Mouse (Mus musculus) limb, embryonic 11.5 days (tissue): Measurements from ENCODE around the gene Bod1. TPM values are rescaled to one million over a fixed set of nuclear protein-coding genes. Genes with fewer than 3 reads are reported as not detected.

ENCODE experiments used
- ATAC-seq: fragments of 200-750 bp; cut with Nextera tagmentation; 2 replicates; pipeline ENCODE4 v1.8.0; 2017; ENCODE audit warnings: low read depth; ENCODE audit not compliant: insufficient number of reproducible peaks, low FRiP score, low TSS enrichment
- DNase-seq: peaks from one replicate; pipeline ENCODE4 v3.0.0-alpha.2; 2015; ENCODE audit warnings: low spot score
- H3K27ac ChIP-seq: fragments of 300-500 bp; sonication (generic); replicated peaks from 2 replicates; pipeline ENCODE4 v1.5.1; 2014; ENCODE audit warnings: low read depth, mild to moderate bottlenecking, low read length
- H3K27me3 ChIP-seq: fragments of 300-500 bp; sonication (generic); 2 replicates; pipeline ENCODE4 v1.6.1; 2014; ENCODE audit warnings: mild to moderate bottlenecking, low read length, mixed read lengths; ENCODE audit not compliant: control insufficient read depth, insufficient read depth
- H3K36me3 ChIP-seq: fragments of 300-500 bp; sonication (generic); 2 replicates; pipeline ENCODE4 v1.6.1; 2014; ENCODE audit warnings: mild to moderate bottlenecking, low read length, moderate library complexity, mixed read lengths; ENCODE audit not compliant: control insufficient read depth, insufficient read depth
- H3K4me1 ChIP-seq: fragments of 300-500 bp; sonication (generic); 2 replicates; pipeline ENCODE4 v1.6.1; 2014; ENCODE audit warnings: low read length, mixed read lengths; ENCODE audit not compliant: control insufficient read depth, insufficient read depth
- H3K4me2 ChIP-seq: fragments of 300-500 bp; sonication (generic); 2 replicates; pipeline ENCODE4 v1.6.1; 2014; ENCODE audit warnings: low read depth, mild to moderate bottlenecking, moderate library complexity; ENCODE audit not compliant: severe bottlenecking
- H3K4me3 ChIP-seq: fragments of 300-500 bp; sonication (generic); 2 replicates; pipeline ENCODE4 v1.5.1; 2014; ENCODE audit warnings: low read depth, low read length
- H3K9ac ChIP-seq: fragments of 300-500 bp; sonication (generic); 2 replicates; pipeline ENCODE4 v1.6.1; 2014; ENCODE audit warnings: mild to moderate bottlenecking, low read length
- H3K9me3 ChIP-seq: fragments of 300-500 bp; sonication (generic); 2 replicates; pipeline ENCODE4 v1.6.1; 2016; ENCODE audit warnings: low read length; ENCODE audit not compliant: control insufficient read depth
- WGBS: fragments of 180-500 bp; shearing (Covaris S2); extraction: QIAGEN DNeasy Blood & Tissue Kit; methylation state at CpG from one replicate; pipeline ENCODE4 v1.1.7; 2014; 5-methylcytosine and 5-hydroxymethylcytosine counted together
- polyA plus RNA-seq: library from polyadenylated mRNA; unstranded; fragments of >200 nt; fragmentation: Nextera tagmentation; extraction: Ambion mirVana; gene quantifications from 2 replicates; pipeline ENCODE4 v1.2.1, GENCODE M21; 2014

The Bod1 gene
- polyA plus RNA-seq, 1 experiment from 2014 or later, result 128 TPM

GRCm38 (mm10) chr11:31640187-31640586, 31.5 kb downstream of the Bod1 start:
- 76% methylated on average over 5 of the region's 5 CpGs for WGBS
- no peak for ATAC-seq
- no peak overlapping the region for H3K9ac ChIP-seq
- H3K9me3 ChIP-seq, result no peaks in the 10 kb centered on the region
- no peaks in the 10 kb centered on the region for H3K4me1 ChIP-seq
- no peaks in the 10 kb centered on the region for H3K36me3 ChIP-seq
- no peak overlapping the region for H3K4me2 ChIP-seq
- H3K27me3 ChIP-seq, result no peaks in the 10 kb centered on the region
- DNase-seq, result no peak
- no peak overlapping the region for H3K4me3 ChIP-seq
- no peak overlapping the region for H3K27ac ChIP-seq

GRCm38 (mm10) chr11:31637788-31638373, 33.8 kb downstream of the Bod1 start:
- H3K4me1 ChIP-seq, result no peaks in the 10 kb centered on the region
- H3K4me2 ChIP-seq, result no peak overlapping the region
- peak; percentile 88 for DNase-seq
- peak; percentile 55; the same call in 1 of the 2 replicates for ATAC-seq
- no peaks in the 10 kb centered on the region for H3K36me3 ChIP-seq
- no peak overlapping the region for H3K27ac ChIP-seq
- H3K9me3 ChIP-seq, result no peaks in the 10 kb centered on the region
- H3K27me3 ChIP-seq, result no peaks in the 10 kb centered on the region
- WGBS, result 28% methylated on average over 10 of the region's 10 CpGs
- H3K4me3 ChIP-seq, result no peak overlapping the region
- H3K9ac ChIP-seq, result no peak overlapping the region

GRCm38 (mm10) chr11:31628700-31629099, 43.0 kb downstream of the Bod1 start:
- no peaks in the 10 kb centered on the region for H3K36me3 ChIP-seq
- H3K27ac ChIP-seq, result no peak overlapping the region
- no peak overlapping the region for H3K4me2 ChIP-seq
- 88% methylated on average over 5 of the region's 5 CpGs for WGBS
- H3K4me1 ChIP-seq, result no peaks in the 10 kb centered on the region
- no peaks in the 10 kb centered on the region for H3K9me3 ChIP-seq
- no peak overlapping the region for H3K9ac ChIP-seq
- H3K27me3 ChIP-seq, result no peaks in the 10 kb centered on the region
- DNase-seq, result no peak
- ATAC-seq, result no peak
- H3K4me3 ChIP-seq, result no peak overlapping the region

- H3K9ac ChIP-seq, result no peak overlapping the region
- H3K4me2 ChIP-seq, result no peak overlapping the region
- H3K9me3 ChIP-seq, result no peaks in the 10 kb centered on the region
- H3K27ac ChIP-seq, result no peak overlapping the region
- DNase-seq (no peak), ATAC-seq (no peak)
- no peaks in the 10 kb centered on the region for H3K4me1 ChIP-seq
- 59% methylated on average over 2 of the region's 2 CpGs for WGBS
- H3K36me3 ChIP-seq, result no peaks in the 10 kb centered on the region
- no peak overlapping the region for H3K4me3 ChIP-seq
- H3K27me3 ChIP-seq, result no peaks in the 10 kb centered on the region
These were observed 50.9 kb downstream of the Bod1 start for GRCm38 (mm10) chr11:31620796-31621195.

GRCm38 (mm10) chr11:31617797-31618196, 53.9 kb downstream of the Bod1 start:
- Histone ChIP-seq H3K9me3 (no peaks in the 10 kb centered on the region), H3K27me3 (no peaks in the 10 kb centered on the region), H3K27ac (no peak overlapping the region), H3K36me3 (no peaks in the 10 kb centered on the region), H3K4me3 (no peak overlapping the region), H3K4me1 (no peaks in the 10 kb centered on the region), H3K4me2 (no peak overlapping the region), H3K9ac (no peak overlapping the region)
- WGBS, result 83% methylated on average over 3 of the region's 3 CpGs
- ATAC-seq, result no peak
- no peak for DNase-seq

- Histone ChIP-seq H3K27ac (no peak overlapping the region), H3K9me3 (no peaks in the 10 kb centered on the region), H3K4me2 (no peak overlapping the region), H3K4me3 (no peak overlapping the region), H3K36me3 (no peaks in the 10 kb centered on the region), H3K9ac (no peak overlapping the region), H3K4me1 (no peaks in the 10 kb centered on the region), H3K27me3 (no peaks in the 10 kb centered on the region)
- ATAC-seq, result no peak
- 46% methylated on average over 3 of the region's 3 CpGs for whole genome bisulfite sequencing
- no peak for DNase-seq
These were observed 54.4 kb downstream of the Bod1 start for GRCm38 (mm10) chr11:31617236-31617635.

GRCm38 (mm10) chr11:31616722-31617121, 55.0 kb downstream of the Bod1 start:
- no peaks in the 10 kb centered on the region for H3K27me3 ChIP-seq
- no peaks in the 10 kb centered on the region for H3K36me3 ChIP-seq
- H3K9ac ChIP-seq, result no peak overlapping the region
- no peak for DNase-seq
- no peak overlapping the region for H3K27ac ChIP-seq
- H3K4me1 ChIP-seq, result no peaks in the 10 kb centered on the region
- no peak for ATAC-seq
- WGBS, result 62% methylated on average over 4 of the region's 4 CpGs
- H3K4me3 ChIP-seq, result no peak overlapping the region
- H3K9me3 ChIP-seq, result no peaks in the 10 kb centered on the region
- H3K4me2 ChIP-seq, result no peak overlapping the region

Other genes starting within 250 kb of the Bod1 start
- 3.6 and 3.8 TPM in 2 replicates for gene Cpeb4, start 200.3 kb upstream of the Bod1 start, polyA plus RNA-seq